Mouse (Mus musculus): ENCODE measurements at regions not wholly inside any gene's neighbourhood (a gene's known extent, or its start where the extent isn't known, plus 50 kb on each side); places are given as distances from the start of the nearest gene placed in this dataset.
"Not testable (repeated sequence)": the region's sequence is repeated elsewhere in the genome, so short reads cannot be mapped to it uniquely, and the experiment has no call there.

- H3K9ac ChIP-seq (ENCODE audit: low read depth, low read length) = no peak overlapping the region
- no peak overlapping the region for H3K4me3 ChIP-seq (ENCODE audit: low read depth, low read length)
- WGBS (ENCODE audit: insufficient replicate concordance) = 78% methylated on average over 4 of the region's 4 CpGs
- no peak overlapping the region for H3K4me2 ChIP-seq (ENCODE audit: low read depth, low read length)
- no peaks in the 10 kb centered on the region for H3K36me3 ChIP-seq (ENCODE audit: control insufficient read depth, insufficient read depth)
- ATAC-seq (ENCODE audit: low read depth) = no peak
- H3K9me3 ChIP-seq (replicated peaks; ENCODE audit: control insufficient read depth, low read length) = no peaks in the 10 kb centered on the region
- no peaks in the 10 kb centered on the region for H3K4me1 ChIP-seq (ENCODE audit: control insufficient read depth, low read depth, low read length)
- H3K27me3 ChIP-seq (ENCODE audit: control insufficient read depth, insufficient read depth, low read depth, low read length) = no peaks in the 10 kb centered on the region
- H3K27ac ChIP-seq (ENCODE audit: low read length) = no peak overlapping the region
These were observed 206.2 kb downstream of the Pcsk1 start for GRCm38 (mm10) chr13:75295818-75296217.

- H3K9me3 ChIP-seq (replicated peaks; ENCODE audit: control insufficient read depth, low read length) = no peaks in the 10 kb centered on the region
- no peak for ATAC-seq (ENCODE audit: low read depth)
- H3K4me2 ChIP-seq (ENCODE audit: low read depth, low read length) = no peak overlapping the region
These were observed 230.2 kb downstream of the Pcsk1 start for GRCm38 (mm10) chr13:75319780-75320179.

GRCm38 (mm10) chr13:75320239-75320638 lies 230.6 kb downstream of the Pcsk1 start:
- Histone ChIP-seq H3K27me3 (ENCODE audit: control insufficient read depth, insufficient read depth, low read depth, low read length) (no peaks in the 10 kb centered on the region), H3K4me2 (ENCODE audit: low read depth, low read length) (no peak overlapping the region), H3K9ac (ENCODE audit: low read depth, low read length) (no peak overlapping the region), H3K36me3 (ENCODE audit: control insufficient read depth, insufficient read depth) (no peaks in the 10 kb centered on the region), H3K9me3 (replicated peaks; ENCODE audit: control insufficient read depth, low read length) (no peaks in the 10 kb centered on the region), H3K4me3 (ENCODE audit: low read depth, low read length) (no peak overlapping the region), H3K27ac (ENCODE audit: low read length) (no peak overlapping the region), H3K4me1 (ENCODE audit: control insufficient read depth, low read depth, low read length) (no peaks in the 10 kb centered on the region)
- no peak for ATAC-seq (ENCODE audit: low read depth)
- 22% methylated on average over 1 of the region's 1 CpGs for WGBS (ENCODE audit: insufficient replicate concordance)

More at GRCm38 (mm10) chr13:75319780-75320179, 230.2 kb downstream of the Pcsk1 start:
- no peak overlapping the region for H3K27ac ChIP-seq (ENCODE audit: low read length)
- H3K27me3 ChIP-seq (ENCODE audit: control insufficient read depth, insufficient read depth, low read depth, low read length) = no peaks in the 10 kb centered on the region
- H3K4me1 ChIP-seq (ENCODE audit: control insufficient read depth, low read depth, low read length) = no peaks in the 10 kb centered on the region
- no peak overlapping the region for H3K9ac ChIP-seq (ENCODE audit: low read depth, low read length)
- H3K4me3 ChIP-seq (ENCODE audit: low read depth, low read length) = no peak overlapping the region
- H3K36me3 ChIP-seq (ENCODE audit: control insufficient read depth, insufficient read depth) = no peaks in the 10 kb centered on the region

GRCm38 (mm10) chr13:75337054-75337453 lies 247.4 kb downstream of the Pcsk1 start:
- no peak for ATAC-seq (ENCODE audit: low read depth)
- Histone ChIP-seq H3K9ac (ENCODE audit: low read depth, low read length) (no peak overlapping the region), H3K9me3 (replicated peaks; ENCODE audit: control insufficient read depth, low read length) (no peaks in the 10 kb centered on the region), H3K4me2 (ENCODE audit: low read depth, low read length) (no peak overlapping the region), H3K36me3 (ENCODE audit: control insufficient read depth, insufficient read depth) (no peaks in the 10 kb centered on the region), H3K4me3 (ENCODE audit: low read depth, low read length) (no peak overlapping the region), H3K27me3 (ENCODE audit: control insufficient read depth, insufficient read depth, low read depth, low read length) (no peaks in the 10 kb centered on the region), H3K27ac (ENCODE audit: low read length) (no peak overlapping the region), H3K4me1 (ENCODE audit: control insufficient read depth, low read depth, low read length) (no peaks in the 10 kb centered on the region)
- WGBS (ENCODE audit: insufficient replicate concordance) = 69% methylated on average over 5 of the region's 5 CpGs

- ATAC-seq (ENCODE audit: low read depth) = peak; percentile 51; the same call in 1 of the 2 replicates
- H3K9ac ChIP-seq (ENCODE audit: low read depth, low read length) = no peak overlapping the region
- H3K9me3 ChIP-seq (replicated peaks; ENCODE audit: control insufficient read depth, low read length) = no peaks in the 10 kb centered on the region
- WGBS (ENCODE audit: insufficient replicate concordance) = 59% methylated on average over 7 of the region's 7 CpGs
- H3K27ac ChIP-seq (ENCODE audit: low read length) = no peak overlapping the region
- no peaks in the 10 kb centered on the region for H3K27me3 ChIP-seq (ENCODE audit: control insufficient read depth, insufficient read depth, low read depth, low read length)
- H3K4me3 ChIP-seq (ENCODE audit: low read depth, low read length) = no peak overlapping the region
- H3K36me3 ChIP-seq (ENCODE audit: control insufficient read depth, insufficient read depth) = no peaks in the 10 kb centered on the region
- H3K4me1 ChIP-seq (ENCODE audit: control insufficient read depth, low read depth, low read length) = no peaks in the 10 kb centered on the region
- H3K4me2 ChIP-seq (ENCODE audit: low read depth, low read length) = no peak overlapping the region
These were observed 253.8 kb downstream of the Pcsk1 start for GRCm38 (mm10) chr13:75343422-75343821.

GRCm38 (mm10) chr13:75366723-75367426 lies 277.2 kb downstream of the Pcsk1 start:
- no peak overlapping the region for H3K4me2 ChIP-seq (ENCODE audit: low read depth, low read length)
- 42% methylated on average over 3 of the region's 3 CpGs for WGBS (ENCODE audit: insufficient replicate concordance)
- H3K27ac ChIP-seq (ENCODE audit: low read length) = no peak overlapping the region
- no peak overlapping the region for H3K4me3 ChIP-seq (ENCODE audit: low read depth, low read length)
- H3K4me1 ChIP-seq (ENCODE audit: control insufficient read depth, low read depth, low read length) = no peaks in the 10 kb centered on the region
- H3K27me3 ChIP-seq (ENCODE audit: control insufficient read depth, insufficient read depth, low read depth, low read length) = no peaks in the 10 kb centered on the region
- H3K36me3 ChIP-seq (ENCODE audit: control insufficient read depth, insufficient read depth) = no peaks in the 10 kb centered on the region
- ATAC-seq (ENCODE audit: low read depth) = no peak
- H3K9me3 ChIP-seq (replicated peaks; ENCODE audit: control insufficient read depth, low read length) = no peaks in the 10 kb centered on the region
- no peak overlapping the region for H3K9ac ChIP-seq (ENCODE audit: low read depth, low read length)

- H3K36me3 ChIP-seq (ENCODE audit: control insufficient read depth, insufficient read depth) = no peaks in the 10 kb centered on the region
- H3K9ac ChIP-seq (ENCODE audit: low read depth, low read length) = no peak overlapping the region
- H3K4me1 ChIP-seq (ENCODE audit: control insufficient read depth, low read depth, low read length) = no peaks in the 10 kb centered on the region
- no peak overlapping the region for H3K27ac ChIP-seq (ENCODE audit: low read length)
- WGBS (ENCODE audit: insufficient replicate concordance) = 44% methylated on average over 7 of the region's 7 CpGs
- H3K4me2 ChIP-seq (ENCODE audit: low read depth, low read length) = no peak overlapping the region
- no peak overlapping the region for H3K4me3 ChIP-seq (ENCODE audit: low read depth, low read length)
- ATAC-seq (ENCODE audit: low read depth) = no peak
- H3K27me3 ChIP-seq (ENCODE audit: control insufficient read depth, insufficient read depth, low read depth, low read length) = no peaks in the 10 kb centered on the region
- H3K9me3 ChIP-seq (replicated peaks; ENCODE audit: control insufficient read depth, low read length) = no peaks in the 10 kb centered on the region
These were observed 278.7 kb downstream of the Pcsk1 start for GRCm38 (mm10) chr13:75368249-75368800.

- H3K9ac ChIP-seq (ENCODE audit: low read depth, low read length); H3K4me2 ChIP-seq (ENCODE audit: low read depth, low read length); H3K9me3 ChIP-seq (replicated peaks; ENCODE audit: control insufficient read depth, low read length); H3K27me3 ChIP-seq (ENCODE audit: control insufficient read depth, insufficient read depth, low read depth, low read length); H3K27ac ChIP-seq (ENCODE audit: low read length); ATAC-seq (ENCODE audit: low read depth); H3K36me3 ChIP-seq (ENCODE audit: control insufficient read depth, insufficient read depth); H3K4me1 ChIP-seq (ENCODE audit: control insufficient read depth, low read depth, low read length); H3K4me3 ChIP-seq (ENCODE audit: low read depth, low read length): not testable (repeated sequence)
- WGBS (ENCODE audit: insufficient replicate concordance) = 38% methylated on average over 3 of the region's 3 CpGs
These were observed 287.5 kb downstream of the Pcsk1 start for GRCm38 (mm10) chr13:75377100-75377499.

- ATAC-seq (ENCODE audit: low read depth) = no peak
- Histone ChIP-seq H3K27ac (ENCODE audit: low read length) (no peak overlapping the region), H3K9me3 (replicated peaks; ENCODE audit: control insufficient read depth, low read length) (no peaks in the 10 kb centered on the region), H3K4me1 (ENCODE audit: control insufficient read depth, low read depth, low read length) (no peaks in the 10 kb centered on the region), H3K4me2 (ENCODE audit: low read depth, low read length) (no peak overlapping the region), H3K27me3 (ENCODE audit: control insufficient read depth, insufficient read depth, low read depth, low read length) (no peaks in the 10 kb centered on the region), H3K4me3 (ENCODE audit: low read depth, low read length) (no peak overlapping the region), H3K9ac (ENCODE audit: low read depth, low read length) (no peak overlapping the region), H3K36me3 (ENCODE audit: control insufficient read depth, insufficient read depth) (no peaks in the 10 kb centered on the region)
- WGBS (ENCODE audit: insufficient replicate concordance) = 50% methylated on average over 1 of the region's 1 CpGs
These were observed 288.1 kb downstream of the Pcsk1 start for GRCm38 (mm10) chr13:75377717-75378116.

Measured in liver, embryonic 16.5 days (tissue).